13 mouse cellular contexts compared by ENCODE assay signal in the genomic region with DNA sequence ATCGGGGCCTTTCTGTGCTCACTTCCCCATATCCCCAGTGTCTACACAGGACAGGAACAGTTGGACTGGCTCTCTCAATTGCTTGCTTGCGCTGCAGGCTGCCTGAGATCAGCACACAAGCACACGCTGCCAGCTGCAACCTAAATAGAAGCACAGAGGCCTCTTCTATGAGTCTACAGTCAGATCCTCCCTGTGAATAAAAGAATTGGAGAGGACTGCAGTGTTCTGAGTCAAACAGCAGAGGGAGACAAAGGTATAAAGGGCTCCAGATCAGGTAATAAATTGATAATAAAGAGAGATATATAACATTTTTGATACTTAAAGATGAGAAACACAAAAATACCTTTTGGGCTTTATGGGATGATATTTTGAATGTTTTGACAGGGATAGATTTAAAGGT. TPM values are rescaled to one million over a fixed set of nuclear protein-coding genes. Genes with fewer than 3 reads are reported as not detected.
DNase-seq lines count a peak whose midpoint lies in the region; ATAC-seq and TF ChIP-seq lines count a peak whose summit lies in the region.
"Had no signal": no experiment of that assay in that cellular context is flagged by ENCODE, and none has a peak within 500 bp of the region (broad histone marks: within the 10 kb centered on the region; RNA-seq: fewer than 3 reads in every experiment).

No protein-coding gene starts in this region.

- TF ChIP-seq POLR2A in kidney, adult 2 months (IDR thresholded peaks at IDR 0.05; ENCODE audit: low read depth, low read length) = no peak

- no peaks in the 10 kb centered on the region for H3K4me1 ChIP-seq in kidney, adult 2 months (ENCODE audit: control insufficient read depth, insufficient read depth, low read length)
- no peaks in the 10 kb centered on the region for H3K4me1 ChIP-seq in kidney, embryonic 15.5 days
- no peaks in the 10 kb centered on the region for H3K4me1 ChIP-seq in stomach, postnatal 0 days (replicated peaks; ENCODE audit: control insufficient read depth, insufficient read depth)
- H3K4me1 ChIP-seq: hindbrain, embryonic 15.5 days; limb, embryonic 15.5 days; neural tube, embryonic 15.5 days had no signal

- DNase-seq in CD4-positive, CD25-positive, alpha-beta regulatory T cell, adult 2 months (ENCODE audit: low read depth, low spot score) = peak; percentile 7
- peak; percentile 2 for DNase-seq in kidney, adult 2 months
- peak; percentile 10 to 14 for DNase-seq in right cerebral cortex, adult 2 months (ENCODE audit: low spot score in 2 of 2)
- no peak for DNase-seq in right cerebral cortex, postnatal 25 days
- no peak for DNase-seq in stomach, postnatal 0 days (ENCODE audit: low spot score)
- DNase-seq: gastrocnemius, postnatal 25 days had no signal

- H3K4me3 ChIP-seq in kidney, adult 2 months (ENCODE audit: insufficient read depth, low read depth, low read length) = no peak overlapping the region
- no peak overlapping the region for H3K4me3 ChIP-seq in kidney, embryonic 15.5 days (replicated peaks)
- H3K4me3 ChIP-seq in stomach, postnatal 0 days (ENCODE audit: low read depth, low read length) = no peak overlapping the region
- H3K4me3 ChIP-seq: hindbrain, embryonic 15.5 days; limb, embryonic 15.5 days; neural tube, embryonic 15.5 days had no signal

- no peak for TF ChIP-seq CTCF in kidney, adult 2 months (conservative IDR thresholded peaks at IDR 0.05; ENCODE audit: insufficient read depth, insufficient read length, low read depth, low read length)
- TF ChIP-seq CTCF in stomach, postnatal 0 days (IDR thresholded peaks at IDR 0.05; ENCODE audit: low read depth) = peak; percentile 68

- ATAC-seq in CD4-positive, CD25-positive, alpha-beta regulatory T cell, adult 4 months = no peak
- no peak for ATAC-seq in kidney, embryonic 15.5 days (replicated peaks; ENCODE audit: low FRiP score)
- ATAC-seq in stomach, postnatal 0 days (ENCODE audit: low FRiP score, low TSS enrichment) = no peak
- no peak for ATAC-seq in cerebellum, adult (ENCODE audit: insufficient number of reproducible peaks, low FRiP score, low TSS enrichment)
- ATAC-seq: activated CD4-positive, CD25-positive, alpha-beta regulatory T cell, adult 4 months had no signal

- no peak overlapping the region for H3K9ac ChIP-seq in kidney, embryonic 15.5 days
- H3K9ac ChIP-seq in stomach, postnatal 0 days (ENCODE audit: low read length) = no peak overlapping the region
- H3K9ac ChIP-seq: hindbrain, embryonic 15.5 days; limb, embryonic 15.5 days; neural tube, embryonic 15.5 days had no signal

- H3K36me3 ChIP-seq in kidney, adult 2 months (ENCODE audit: control insufficient read depth, insufficient read depth, low read length) = no peaks in the 10 kb centered on the region
- H3K36me3 ChIP-seq in kidney, embryonic 15.5 days = no peaks in the 10 kb centered on the region
- no peaks in the 10 kb centered on the region for H3K36me3 ChIP-seq in stomach, postnatal 0 days (ENCODE audit: control insufficient read depth, insufficient read depth, low read length)
- H3K36me3 ChIP-seq: hindbrain, embryonic 15.5 days; limb, embryonic 15.5 days; neural tube, embryonic 15.5 days had no signal

- no peak for TF ChIP-seq EP300 in stomach, postnatal 0 days (optimal IDR thresholded peaks at IDR 0.05)

- H3K9me3 ChIP-seq in kidney, embryonic 15.5 days (replicated peaks) = no peaks in the 10 kb centered on the region
- H3K9me3 ChIP-seq in stomach, postnatal 0 days (ENCODE audit: control insufficient read depth, low read length) = no peaks in the 10 kb centered on the region
- H3K9me3 ChIP-seq: hindbrain, embryonic 15.5 days; limb, embryonic 15.5 days; neural tube, embryonic 15.5 days had no signal

- WGBS in kidney, adult 2 months = 56% methylated on average over 3 of the region's 3 CpGs
- WGBS in kidney, embryonic 15.5 days = 58% methylated on average over 3 of the region's 3 CpGs
- WGBS in stomach, postnatal 0 days = 59% methylated on average over 3 of the region's 3 CpGs

- H3K27me3 ChIP-seq in kidney, adult 2 months (replicated peaks; ENCODE audit: control insufficient read depth, insufficient read depth, low read length) = no peaks in the 10 kb centered on the region
- H3K27me3 ChIP-seq in kidney, embryonic 15.5 days = no peaks in the 10 kb centered on the region
- H3K27me3 ChIP-seq in stomach, postnatal 0 days (ENCODE audit: control insufficient read depth, insufficient read depth, low read length) = no peaks in the 10 kb centered on the region
- H3K27me3 ChIP-seq: limb, embryonic 15.5 days; neural tube, embryonic 15.5 days had no signal

- no peak overlapping the region for H3K27ac ChIP-seq in kidney, adult 2 months (ENCODE audit: insufficient read depth, low read depth, low read length)
- no peak overlapping the region for H3K27ac ChIP-seq in kidney, embryonic 15.5 days
- no peak overlapping the region for H3K27ac ChIP-seq in stomach, postnatal 0 days (replicated peaks)
- H3K27ac ChIP-seq: hindbrain, embryonic 15.5 days; limb, embryonic 15.5 days; neural tube, embryonic 15.5 days had no signal

- H3K4me2 ChIP-seq in kidney, embryonic 15.5 days = no peak overlapping the region
- no peak overlapping the region for H3K4me2 ChIP-seq in stomach, postnatal 0 days (replicated peaks; ENCODE audit: low read depth)
- H3K4me2 ChIP-seq: hindbrain, embryonic 15.5 days; limb, embryonic 15.5 days; neural tube, embryonic 15.5 days had no signal

RNA-seq across cellular contexts. Expression of a gene that starts 17.2 kb away (rescaled TPM):
- polyA plus RNA-seq in CD4-positive, CD25-positive, alpha-beta regulatory T cell, adult 4 months (2017; shearing (Covaris generic)) = not detected
- 0.68 and 0.88 TPM in 2 replicates for polyA plus RNA-seq in kidney, adult 2 months (2012; rRNA removed)
- polyA plus RNA-seq in kidney, embryonic 15.5 days (2015; fragmentation: Nextera tagmentation; extraction: Ambion mirVana) = 0.88 TPM in 1 of 2 replicates, not detected in the other
- polyA plus RNA-seq in stomach, postnatal 0 days (2015; fragmentation: Nextera tagmentation; extraction: Ambion mirVana) = 1.7 and 6.5 TPM in 2 replicates
- polyA plus RNA-seq: activated CD4-positive, CD25-positive, alpha-beta regulatory T cell, adult 4 months; limb, embryonic 15.5 days; neural tube, embryonic 15.5 days had no signal

RNA-seq across cellular contexts. Expression of a gene that starts 56.2 kb away (rescaled TPM):
- not detected for polyA plus RNA-seq in CD4-positive, CD25-positive, alpha-beta regulatory T cell, adult 4 months (2017; shearing (Covaris generic))
- polyA plus RNA-seq in kidney, adult 2 months (2012; rRNA removed) = 0.03 TPM in 1 of 2 replicates, not detected in the other
- not detected in 2 replicates for polyA plus RNA-seq in kidney, embryonic 15.5 days (2015; fragmentation: Nextera tagmentation; extraction: Ambion mirVana)
- polyA plus RNA-seq in stomach, postnatal 0 days (2015; fragmentation: Nextera tagmentation; extraction: Ambion mirVana) = not detected in 2 replicates
- polyA plus RNA-seq: activated CD4-positive, CD25-positive, alpha-beta regulatory T cell, adult 4 months; hindbrain, embryonic 15.5 days; neural tube, embryonic 15.5 days had no signal

RNA-seq across cellular contexts. Expression of a gene that starts 59.4 kb away (rescaled TPM):
- 1 to 10 TPM in 1 of 2 experiments, under 1 TPM in 1; 0.69 to 1.1 TPM for polyA plus RNA-seq in CD4-positive, CD25-positive, alpha-beta regulatory T cell, adult 4 months (2017; shearing (Covaris generic))
- 26.9 and 36.9 TPM in 2 replicates for polyA plus RNA-seq in kidney, adult 2 months (2012; rRNA removed)
- polyA plus RNA-seq in kidney, embryonic 15.5 days (2015; fragmentation: Nextera tagmentation; extraction: Ambion mirVana) = 693 and 696 TPM in 2 replicates
- 287 and 390 TPM in 2 replicates for polyA plus RNA-seq in stomach, postnatal 0 days (2015; fragmentation: Nextera tagmentation; extraction: Ambion mirVana)

Comparison
In these comparisons a context has a peak if more than half of its experiments do, and no peak if none do; other contexts are left out.
1. DNase-seq: peak in CD4-positive, CD25-positive, alpha-beta regulatory T cell, adult 2 months (single experiment), kidney, adult 2 months (single experiment) and right cerebral cortex, adult 2 months (2 of 2); none in right cerebral cortex, postnatal 25 days (single experiment) and stomach, postnatal 0 days (single experiment).